Mouse (Mus musculus): ENCODE data around the gene Lenep.

The Lenep gene

DNA sequence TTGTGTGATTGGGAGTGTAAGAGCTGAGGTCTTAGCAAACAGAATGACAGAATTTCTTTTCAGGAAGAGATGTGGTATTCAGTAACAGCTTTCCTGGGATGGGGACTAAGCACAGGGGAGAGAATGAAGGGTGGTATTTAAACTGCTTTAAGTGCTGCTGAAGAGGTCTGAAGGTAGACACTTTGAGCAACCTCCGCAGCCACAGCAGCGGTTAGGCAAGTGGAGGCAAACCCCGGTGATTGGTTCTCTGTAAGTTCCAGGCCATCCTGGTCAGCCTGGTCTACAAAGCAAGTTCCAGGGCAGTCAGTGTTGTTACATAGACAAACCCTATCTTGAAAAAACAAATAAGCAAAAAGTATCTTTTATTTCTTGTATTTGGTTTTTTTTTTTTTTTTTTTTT is 17.4 kb upstream of the Lenep start:
- DNase-seq (ENCODE audit: low read depth, low spot score) = no peak

DNA sequence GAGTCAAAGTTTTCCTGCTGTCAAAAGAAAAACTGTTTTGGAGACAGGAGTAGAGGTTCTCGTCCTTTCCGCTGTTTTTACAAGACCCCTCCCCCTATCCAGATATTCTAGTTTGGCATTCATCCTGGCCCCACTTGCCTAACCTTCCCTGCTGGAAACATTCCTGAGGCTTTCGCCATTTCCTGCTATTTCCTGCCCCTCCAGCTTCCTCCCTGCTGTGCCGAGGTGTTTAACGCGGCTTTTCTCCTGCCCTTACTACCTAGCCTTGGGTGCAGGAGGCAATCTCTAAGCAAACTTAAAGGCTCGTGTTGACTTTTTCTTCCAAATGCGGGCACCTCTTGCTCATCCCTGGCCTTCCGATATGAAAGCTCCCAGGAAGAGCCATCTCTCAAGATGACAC is 17.0 kb upstream of the Lenep start:
- peak; percentile 91 for DNase-seq (ENCODE audit: low read depth, low spot score)

DNA sequence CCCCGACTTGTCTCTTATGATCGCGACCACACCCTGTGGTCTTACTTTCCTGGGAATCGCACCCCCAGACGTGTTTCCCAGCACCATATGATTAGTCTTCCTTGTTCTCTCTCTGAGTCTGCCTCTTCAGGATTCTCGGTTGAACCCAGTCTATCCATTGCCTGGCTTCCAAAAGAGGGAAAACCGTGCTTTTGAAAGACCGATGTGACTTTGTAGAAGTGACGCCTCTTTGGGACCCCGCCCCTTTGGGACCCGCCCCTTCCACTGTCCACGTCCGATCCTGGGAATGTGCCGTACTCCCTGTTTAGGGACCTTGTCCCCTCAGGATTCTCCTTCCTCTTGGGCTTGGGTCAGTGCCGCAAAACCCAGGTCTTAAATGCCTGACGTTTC is 16.3 kb upstream of the Lenep start:
- DNase-seq (ENCODE audit: low read depth, low spot score) = peak; percentile 95

DNA sequence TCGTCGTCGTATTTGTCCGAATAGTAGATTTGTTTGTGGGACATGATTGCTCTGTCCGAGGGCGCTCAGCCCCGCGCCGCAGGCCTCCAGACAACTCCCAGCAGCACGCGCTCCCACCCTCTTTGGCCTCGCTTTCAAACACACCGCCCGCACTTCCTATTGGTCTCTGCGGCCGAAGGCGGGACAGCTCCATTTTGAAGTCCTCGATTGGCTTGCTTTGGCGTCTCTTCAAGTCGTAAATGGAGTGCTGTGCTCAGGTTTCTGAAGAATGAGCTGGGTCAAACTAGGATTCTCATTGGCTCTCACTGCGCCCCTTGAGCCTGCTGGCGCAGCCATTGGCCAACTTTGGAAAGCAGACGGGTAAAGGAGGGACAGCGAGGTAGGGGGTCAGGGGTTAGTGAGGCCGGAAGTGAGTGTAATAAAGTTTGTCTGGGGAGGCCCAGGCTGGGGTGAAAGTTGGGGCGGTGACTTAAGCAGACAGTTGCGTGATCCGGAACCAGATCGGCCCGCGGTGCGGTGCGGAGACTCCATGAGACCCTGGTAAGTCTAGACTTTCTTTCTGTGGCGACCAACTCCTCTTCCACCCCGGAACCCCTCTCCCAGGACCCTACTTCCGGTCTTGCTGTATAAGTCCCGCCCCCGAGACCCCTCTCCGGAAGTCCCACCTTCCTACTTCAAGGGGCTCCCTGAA is 15.7 kb upstream of the Lenep start, which contains the start of the genes Cks1b and Shc1:
Cks1b (minus strand) TSS at position 214 of the 691 bp plus-strand sequence.
Shc1 (plus strand) TSS at position 274 of the 691 bp plus-strand sequence.
- peak; percentile 100 for DNase-seq (ENCODE audit: low read depth, low spot score)

DNA sequence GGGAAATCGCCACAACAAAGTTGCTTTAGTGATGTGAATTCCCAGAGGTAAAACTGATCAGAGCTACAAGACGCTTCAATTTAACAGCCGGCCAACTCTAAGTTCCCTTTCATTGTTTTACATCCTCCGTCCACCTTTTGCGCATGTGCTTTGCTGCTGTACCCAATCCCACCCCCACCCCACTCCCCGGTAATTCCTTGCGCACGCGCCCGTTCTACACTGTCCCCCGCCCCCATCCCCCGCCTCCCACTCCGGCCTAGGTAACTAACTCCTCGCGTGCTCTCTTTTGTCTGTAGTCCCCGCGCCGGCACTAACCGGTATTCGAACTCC is 15.2 kb upstream of the Lenep start:
- DNase-seq (ENCODE audit: low read depth, low spot score) = peak; percentile 81

DNA sequence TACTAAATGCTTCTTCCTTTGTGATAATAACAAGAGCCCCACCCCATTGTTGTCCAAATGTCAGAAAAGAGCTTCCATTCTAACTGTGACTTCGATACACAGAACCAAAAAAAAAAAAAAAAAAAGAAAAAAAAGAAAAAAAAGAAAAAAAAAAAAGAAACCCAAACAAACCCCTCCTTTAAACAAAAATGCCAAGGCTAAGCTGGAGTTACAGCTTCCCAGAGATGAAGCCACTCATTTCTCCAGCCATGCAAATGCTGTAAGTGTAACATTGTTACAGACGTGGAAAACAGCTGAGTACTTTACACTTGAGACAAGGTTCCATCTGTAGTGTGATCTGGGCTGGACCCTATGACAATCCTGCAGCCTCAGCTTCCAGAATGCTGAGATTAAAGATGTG is 14.5 kb upstream of the Lenep start:
- no peak for DNase-seq (ENCODE audit: low read depth, low spot score)

DNA sequence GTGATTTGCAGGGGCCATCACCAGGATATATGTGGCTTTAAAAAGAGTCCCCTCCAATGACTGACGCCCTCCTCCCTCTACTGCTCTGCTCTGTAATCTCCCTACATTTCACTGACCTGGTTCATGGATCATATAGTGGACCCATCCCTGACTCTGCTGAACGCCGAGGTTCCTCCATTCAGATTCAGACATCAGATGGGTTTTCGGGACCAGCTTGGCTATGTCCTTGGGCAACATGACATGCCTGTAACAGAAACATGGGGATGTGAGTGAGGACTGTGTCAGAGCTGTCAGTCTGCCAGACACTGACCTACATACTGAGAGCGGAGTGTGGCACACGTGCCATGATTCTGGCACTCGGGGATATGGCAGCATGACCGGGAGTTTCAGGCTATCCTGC is 13.6 kb upstream of the Lenep start:
- no peak for DNase-seq (ENCODE audit: low read depth, low spot score)

DNA sequence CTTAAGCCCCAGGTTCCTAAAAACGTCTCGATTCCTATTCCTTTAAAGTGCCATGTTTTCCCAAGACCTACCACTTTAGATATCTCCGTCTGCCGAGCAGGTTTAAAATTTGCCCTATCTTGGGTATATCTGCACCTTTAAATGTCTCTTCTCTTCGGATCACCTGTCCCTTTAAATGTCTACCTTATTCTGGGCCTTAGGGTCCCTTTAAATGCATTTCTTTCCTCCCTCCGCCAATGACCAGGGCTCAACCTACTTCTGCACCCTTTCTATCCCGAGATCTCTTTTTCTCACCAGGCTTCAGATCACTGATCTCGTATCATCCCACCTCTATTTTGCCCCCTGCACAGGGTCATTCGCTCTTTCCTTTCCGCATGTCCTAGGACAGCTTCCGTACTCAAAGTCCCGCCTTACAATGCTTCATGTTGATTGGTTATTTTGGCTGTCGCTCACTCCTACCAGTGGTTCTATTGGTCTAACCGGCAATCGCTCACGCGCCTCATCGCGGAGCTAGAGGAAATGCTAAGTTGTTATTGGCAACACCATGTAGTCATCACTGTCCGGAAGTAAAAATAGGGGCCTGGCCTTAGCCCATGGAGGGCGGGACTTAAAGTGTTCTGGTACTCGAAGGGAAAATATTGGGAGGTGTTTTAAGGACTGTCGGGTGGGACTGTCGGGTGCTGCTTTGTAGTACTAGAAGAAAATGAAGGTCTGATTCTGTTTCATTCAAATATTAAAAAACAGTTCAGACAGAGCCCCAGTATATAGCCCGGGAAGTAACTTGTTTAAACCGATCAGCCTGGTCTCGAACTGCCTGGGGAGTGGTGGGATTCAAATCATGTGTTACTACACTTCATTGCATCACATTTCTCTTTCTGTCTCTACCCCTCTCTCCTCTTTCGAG is 9.1 kb upstream of the Lenep start, which contains the start of gene Flad1:
Flad1 (minus strand) TSS at position 381 of the 904 bp plus-strand sequence.
- peak; percentile 100 for DNase-seq (ENCODE audit: low read depth, low spot score)

DNA sequence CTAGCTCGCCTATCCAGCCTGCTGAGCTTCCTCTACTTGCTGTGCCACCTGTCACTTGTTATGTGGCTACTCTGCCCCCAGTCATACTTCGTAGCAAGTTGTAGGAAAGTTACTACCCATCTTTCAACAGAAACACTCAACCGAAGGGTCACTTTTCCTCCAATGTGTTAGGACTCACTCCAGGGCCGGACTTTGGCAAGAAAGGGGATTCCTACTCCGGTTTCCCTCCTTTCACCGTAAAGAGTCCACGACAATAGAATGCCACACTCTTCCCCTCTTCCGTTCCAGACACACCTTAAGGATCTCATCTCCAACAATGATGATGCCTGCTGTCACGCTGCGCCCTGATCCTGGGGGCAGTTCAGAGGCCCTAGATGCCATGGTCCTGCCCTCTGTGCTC is 8.3 kb upstream of the Lenep start:
- no peak for DNase-seq (ENCODE audit: low read depth, low spot score)

DNA sequence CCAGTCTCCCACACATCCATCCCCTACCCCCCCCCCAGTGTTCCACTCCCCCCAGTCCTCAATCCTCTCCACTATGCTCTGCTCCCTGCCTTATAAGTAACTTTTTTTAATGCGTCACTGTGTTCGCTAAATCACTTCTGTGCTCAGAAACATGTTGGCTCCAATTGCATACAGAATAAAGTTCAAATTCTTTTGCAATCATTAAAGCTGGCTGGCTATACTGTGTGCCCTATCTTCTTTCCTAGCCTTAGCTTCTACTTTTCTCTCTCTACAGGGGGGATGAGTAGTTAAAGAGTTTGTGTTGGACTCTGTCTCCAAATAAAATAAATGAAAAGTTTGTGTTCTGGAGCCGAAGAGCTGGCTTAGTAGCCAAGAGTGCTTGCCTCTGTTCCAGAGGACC is 7.1 kb upstream of the Lenep start:
- DNase-seq (ENCODE audit: low read depth, low spot score) = no peak

DNA sequence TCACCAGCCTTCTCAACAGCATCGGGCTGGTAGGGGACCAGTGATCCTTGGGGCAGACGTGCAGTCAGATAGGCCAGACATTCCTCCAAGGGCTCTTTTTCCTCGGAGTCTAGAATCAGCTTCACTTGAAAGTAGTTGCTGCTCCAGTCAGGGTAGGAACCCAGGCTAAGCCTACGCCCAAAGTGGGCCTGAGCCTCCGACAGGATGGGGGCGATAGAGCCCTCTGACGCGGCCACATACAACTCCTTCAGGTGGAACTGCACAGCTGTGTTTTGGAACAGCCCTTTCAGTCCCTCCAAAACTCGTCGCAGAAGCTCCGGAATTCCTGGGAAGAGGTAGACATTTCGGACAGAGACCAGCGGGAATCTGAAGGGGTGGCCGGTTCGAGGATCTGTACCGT is 5.9 kb upstream of the Lenep start:
- no peak for DNase-seq (ENCODE audit: low read depth, low spot score)

DNA sequence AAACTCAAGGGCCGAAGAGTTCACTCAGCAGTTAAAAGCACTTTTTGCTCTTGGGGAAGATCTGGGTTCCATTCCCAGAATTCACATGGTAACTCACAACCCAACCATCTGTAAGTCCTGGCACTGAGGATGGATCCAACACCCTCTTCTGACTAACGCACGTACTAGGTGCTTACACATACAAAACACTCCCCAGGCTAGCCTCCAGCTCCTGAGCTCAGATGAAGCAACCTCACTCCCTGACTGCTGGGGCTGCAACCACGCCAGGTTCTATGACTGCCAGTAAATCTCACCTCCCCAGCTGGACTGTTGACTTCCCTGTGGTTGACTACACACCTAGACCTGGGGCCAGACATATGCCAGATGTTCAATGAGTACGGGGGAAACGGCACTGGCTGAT is 4.3 kb upstream of the Lenep start:
- DNase-seq (ENCODE audit: low read depth, low spot score) = no peak

DNA sequence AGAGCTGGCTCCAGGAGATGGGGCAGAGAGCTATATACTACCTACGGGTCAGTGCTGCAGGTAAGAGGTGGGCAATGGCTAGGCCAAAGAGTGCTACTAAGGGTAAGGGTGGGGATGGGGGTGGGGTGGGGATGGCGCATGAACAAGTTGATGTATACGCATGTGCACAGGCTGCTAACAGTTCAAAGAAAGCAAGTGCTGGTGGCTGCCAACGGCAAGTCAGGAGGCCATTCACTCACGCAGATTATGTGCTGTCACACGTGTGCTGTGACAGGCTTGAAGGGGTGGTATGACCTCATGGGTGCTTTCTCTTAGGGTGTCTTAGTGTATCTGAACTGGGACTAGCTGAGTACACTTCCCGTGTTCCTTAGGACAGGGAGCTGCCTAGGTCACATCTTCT is 1.3 kb downstream of the Lenep start:
- no peak for DNase-seq (ENCODE audit: low read depth, low spot score)

DNA sequence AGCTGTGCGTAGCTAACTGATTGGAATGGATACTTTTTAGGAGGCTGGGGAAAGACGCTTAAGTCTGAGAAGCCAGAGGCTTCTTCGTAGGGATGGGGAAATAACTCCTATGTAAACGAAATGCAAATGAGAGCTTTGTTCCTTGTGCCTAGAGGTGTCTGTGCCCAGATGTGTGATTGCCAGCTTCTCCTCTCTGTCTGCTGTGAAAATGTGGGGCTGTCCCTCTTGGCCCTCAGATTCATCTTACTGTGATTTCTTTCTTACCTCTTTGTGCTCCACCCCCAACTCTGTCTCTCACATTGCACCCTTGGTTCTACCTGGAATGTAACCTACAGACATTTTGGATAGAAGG is 6.0 kb downstream of the Lenep start:
- DNase-seq (ENCODE audit: low read depth, low spot score) = no peak

DNA sequence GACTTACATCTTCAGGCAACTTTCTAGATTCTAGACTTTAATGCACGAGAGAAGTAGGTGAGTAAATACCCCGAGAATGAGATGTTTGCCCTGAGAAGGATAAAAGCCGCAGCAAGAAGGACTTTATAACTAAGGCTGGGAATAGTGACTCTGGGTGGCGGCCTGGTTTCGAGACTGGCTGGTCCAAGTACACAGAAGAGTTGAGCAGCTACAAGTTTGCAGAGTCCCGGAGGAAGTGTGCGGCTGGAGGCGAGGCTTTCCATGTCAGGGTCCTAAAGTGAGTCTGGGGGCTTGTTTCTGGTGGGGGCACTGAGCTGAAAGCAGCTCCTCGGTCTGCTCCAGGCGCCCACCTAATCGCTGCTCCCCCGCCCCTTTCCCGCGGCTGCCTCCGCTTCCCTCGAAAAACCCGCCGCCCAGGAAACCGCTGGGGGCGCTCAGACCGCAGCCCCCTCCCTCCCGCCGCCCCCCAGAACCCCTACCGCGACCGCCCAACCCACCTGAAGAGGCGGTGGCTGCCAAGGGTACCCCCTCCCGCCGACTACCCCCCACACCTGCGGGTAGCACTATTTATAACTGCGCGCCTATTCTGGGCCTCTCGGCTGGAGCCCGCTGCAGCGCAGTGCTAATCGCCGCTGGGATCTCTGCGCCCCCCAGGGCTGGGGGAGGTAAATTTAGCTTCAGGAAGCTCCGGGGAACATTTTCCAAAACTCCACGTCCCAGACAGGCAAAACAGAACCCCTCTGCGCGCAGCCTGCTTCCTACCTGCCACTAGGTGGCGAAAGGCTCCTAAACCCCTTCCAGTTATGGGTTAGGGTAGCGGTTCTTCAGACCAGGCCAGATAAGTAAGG is 6.6 kb downstream of the Lenep start:
- peak; percentile 89 for DNase-seq (ENCODE audit: low read depth, low spot score)

DNA sequence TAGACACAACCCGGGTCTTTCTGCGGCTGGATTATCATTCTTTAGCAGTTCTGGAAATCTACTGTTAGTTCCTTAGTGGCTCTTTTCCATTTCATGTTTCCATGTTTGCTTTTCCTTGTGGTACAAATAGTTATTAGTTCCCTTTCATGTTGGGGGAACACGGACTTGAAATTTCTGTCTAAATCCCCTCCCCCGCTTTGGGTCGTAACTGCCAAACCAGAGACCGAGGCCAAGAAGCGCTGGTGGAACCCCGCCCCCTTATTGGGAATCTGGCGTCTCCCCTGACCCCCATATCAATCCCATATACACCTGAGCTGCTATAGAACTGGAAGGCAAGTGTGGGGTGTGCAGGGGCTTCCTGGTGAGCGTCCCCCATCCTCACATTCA is 7.2 kb downstream of the Lenep start:
- no peak for DNase-seq (ENCODE audit: low read depth, low spot score)

DNA sequence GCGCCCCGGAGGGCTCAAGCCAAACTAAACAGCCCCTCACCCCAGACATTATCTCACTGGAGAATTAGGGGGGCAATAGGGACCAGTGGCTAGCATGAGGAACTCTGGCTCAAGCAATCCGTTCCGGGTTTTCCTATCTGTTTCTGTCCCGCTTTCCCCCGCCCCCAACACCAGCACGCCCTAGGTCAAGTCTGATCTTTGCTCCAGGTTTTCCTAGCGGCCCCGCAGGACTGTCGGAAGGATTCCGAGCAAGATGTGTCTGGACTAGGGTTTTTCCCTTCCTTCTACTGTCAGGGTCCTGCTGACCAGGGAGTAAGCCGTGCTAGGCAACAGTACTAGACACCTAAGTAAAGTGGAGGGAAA is 7.7 kb downstream of the Lenep start:
- peak; percentile 95 for DNase-seq (ENCODE audit: low read depth, low spot score)

DNA sequence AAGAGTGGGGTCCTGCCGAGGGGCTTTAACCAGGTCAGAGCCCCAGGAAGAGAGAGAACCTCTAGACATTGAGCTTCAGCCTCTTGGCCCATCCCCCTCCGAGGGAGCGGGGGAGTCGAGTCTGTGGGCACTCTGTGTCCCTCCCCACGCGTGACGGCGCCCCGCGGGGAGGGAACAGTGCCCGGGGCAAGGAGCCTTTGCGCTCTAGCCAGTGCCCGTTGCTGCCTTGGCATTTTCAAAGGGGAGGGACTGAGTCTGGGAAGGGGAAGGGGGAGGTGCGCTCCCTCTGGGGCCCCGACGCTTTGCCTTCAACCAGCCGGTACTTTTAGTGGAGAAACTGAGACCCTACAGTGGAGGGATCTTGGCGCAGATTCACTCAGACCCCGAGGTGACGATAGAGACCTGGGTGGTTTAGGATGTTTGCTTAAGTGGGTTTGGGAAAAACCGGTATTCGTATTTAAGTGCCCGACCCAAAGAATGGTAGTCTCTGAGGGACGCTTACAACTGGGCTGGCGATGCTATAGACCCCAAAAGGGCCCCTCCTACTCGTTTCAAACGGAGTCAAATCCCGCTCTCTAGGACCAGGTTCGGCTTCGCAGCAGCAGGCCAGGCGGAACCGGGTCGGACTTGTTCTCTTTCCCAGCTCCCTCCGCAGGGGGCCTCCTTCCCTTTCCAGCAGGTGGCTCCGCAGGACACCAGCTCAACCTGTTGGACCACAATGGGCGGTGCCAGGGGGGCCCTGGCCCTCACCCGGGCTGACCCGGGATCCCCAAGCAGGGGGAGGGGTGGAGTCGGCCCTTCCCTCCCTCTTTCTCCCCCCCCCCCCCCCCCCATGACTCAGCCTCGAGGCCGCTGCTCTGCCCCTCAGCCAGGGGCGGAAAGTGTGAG is 8.3 kb downstream of the Lenep start, which contains the start of gene Zbtb7b:
Zbtb7b (minus strand) TSS at position 771 of the 888 bp plus-strand sequence.
- peak; percentile 87 for DNase-seq (ENCODE audit: low read depth, low spot score)

DNA sequence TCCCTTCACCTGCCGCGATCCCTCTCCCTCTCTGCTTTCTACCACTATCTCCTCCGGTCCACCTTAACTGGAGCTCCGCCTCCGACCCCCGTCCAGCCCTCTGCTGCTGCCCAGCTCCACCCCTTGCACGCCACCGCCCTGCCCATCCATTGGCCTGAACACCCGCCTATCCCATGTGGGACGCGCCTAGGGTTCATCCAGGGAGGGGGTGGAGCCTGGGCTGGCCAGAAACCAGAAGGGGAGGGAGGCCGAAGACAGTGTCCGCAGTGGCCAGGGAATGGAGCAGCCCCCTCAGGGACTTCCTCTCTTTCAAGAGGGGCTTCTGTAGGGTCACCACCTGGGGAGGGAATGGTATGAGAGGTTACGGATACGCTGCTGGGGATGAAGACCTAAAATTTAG is 9.0 kb downstream of the Lenep start:
- peak; percentile 99 for DNase-seq (ENCODE audit: low read depth, low spot score)

DNA sequence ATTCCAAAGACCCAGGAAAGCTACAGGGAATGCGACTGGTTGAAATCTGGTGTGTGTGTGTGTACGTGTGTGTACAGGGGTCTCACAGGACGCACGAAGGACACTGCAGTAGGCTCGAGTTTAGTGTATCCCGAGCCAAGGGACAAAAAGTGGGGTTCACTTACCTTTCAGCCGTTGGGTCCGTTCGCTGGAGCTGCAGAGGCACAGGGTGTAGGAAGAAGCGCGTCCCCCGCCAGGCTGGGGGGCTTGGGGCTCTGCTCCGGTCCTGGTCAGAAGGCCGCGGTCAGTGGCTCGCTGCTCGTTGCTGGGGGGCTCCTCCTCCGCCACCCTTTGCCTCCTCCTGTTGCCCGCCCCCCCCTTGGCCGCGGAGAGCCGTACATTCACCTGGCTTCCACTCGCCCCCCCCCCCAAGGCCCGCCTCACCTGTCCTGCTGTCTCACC is 9.7 kb downstream of the Lenep start:
- peak; percentile 53 for DNase-seq (ENCODE audit: low read depth, low spot score)

All from 3T3-L1 (cell line).